ENCODE assay signal across 13 mouse cellular contexts in genomic region chr15:85909931-85910330, GRCm38 (mm10). TPM values are rescaled to one million over a fixed set of nuclear protein-coding genes. Genes with fewer than 3 reads are reported as not detected.
DNase-seq lines count a peak whose midpoint lies in the region; ATAC-seq lines count a peak whose summit lies in the region.
"Had no signal": no experiment of that assay in that cellular context is flagged by ENCODE, and none has a peak within 500 bp of the region (broad histone marks: within the 10 kb centered on the region; RNA-seq: fewer than 3 reads in every experiment).

No protein-coding gene starts in this region.

- H3K27me3 ChIP-seq in limb, embryonic 13.5 days, result no peaks in the 10 kb centered on the region
- H3K27me3 ChIP-seq: heart, embryonic 12.5 days had no signal

- no peak for ATAC-seq in limb, embryonic 13.5 days (ENCODE audit: low FRiP score, low read depth)
- ATAC-seq: forebrain, postnatal 0 days; midbrain, embryonic 16.5 days had no signal

- H3K4me2 ChIP-seq in limb, embryonic 13.5 days (replicated peaks), result no peak overlapping the region
- H3K4me2 ChIP-seq: heart, embryonic 12.5 days; liver, embryonic 13.5 days had no signal

- DNase-seq in kidney, postnatal 10 days, result peak; percentile 46
- no peak for DNase-seq in kidney, postnatal 36 days
- peak; percentile 50 to 65 for DNase-seq in urinary bladder, adult 18-20 months (ENCODE audit: low spot score in 2 of 2)
- DNase-seq in urinary bladder, postnatal 10 days (ENCODE audit: low spot score), result no peak
- no peak for DNase-seq in cerebellum, adult 9-11 months
- no peak for DNase-seq in frontal cortex, postnatal 14 days (ENCODE audit: low spot score in 2 of 2)
- DNase-seq: forebrain, postnatal 0 days; liver, embryonic 13.5 days; right cerebral cortex, adult 18-20 months had no signal

- H3K27ac ChIP-seq in limb, embryonic 13.5 days, result no peak overlapping the region
- H3K27ac ChIP-seq: layer of hippocampus, adult 2 months; liver, embryonic 13.5 days had no signal

- 50% methylated on average over 10 of the region's 10 CpGs for WGBS in limb, embryonic 13.5 days

- H3K9me3 ChIP-seq in limb, embryonic 13.5 days, result no peaks in the 10 kb centered on the region
- H3K9me3 ChIP-seq: heart, embryonic 12.5 days; liver, embryonic 13.5 days had no signal

- H3K36me3 ChIP-seq in limb, embryonic 13.5 days, result no peaks in the 10 kb centered on the region
- H3K36me3 ChIP-seq: heart, embryonic 12.5 days; liver, embryonic 13.5 days had no signal

- no peak overlapping the region for H3K4me3 ChIP-seq in limb, embryonic 13.5 days
- H3K4me3 ChIP-seq: heart, embryonic 12.5 days; layer of hippocampus, adult 2 months; liver, embryonic 13.5 days had no signal

- peak overlapping the region; percentile 8; the same call in 1 of the 2 replicates for H3K9ac ChIP-seq in limb, embryonic 13.5 days
- H3K9ac ChIP-seq: forebrain, postnatal 0 days; heart, embryonic 12.5 days; liver, embryonic 13.5 days had no signal

- 0 out of 2 replicates have a peak, but pooled peaks cover 10% of the 10 kb centered on the region for H3K4me1 ChIP-seq in limb, embryonic 13.5 days

RNA-seq across cellular contexts. Expression of gene Trmu, which starts 30.8 kb away (rescaled TPM):
- 44.3 and 49.5 TPM in 2 replicates for polyA plus RNA-seq in limb, embryonic 13.5 days (2015; fragmentation: Nextera tagmentation; extraction: Ambion mirVana)

RNA-seq across cellular contexts. Expression of gene Gtse1, which starts 50.4 kb away (rescaled TPM):
- polyA plus RNA-seq in limb, embryonic 13.5 days (2015; fragmentation: Nextera tagmentation; extraction: Ambion mirVana), result 24.7 and 26.8 TPM in 2 replicates

Comparison
In these comparisons a context has a peak if more than half of its experiments do, and no peak if none do; other contexts are left out.
1. DNase-seq: peak in kidney, postnatal 10 days (single experiment) and urinary bladder, adult 18-20 months (2 of 2); none in kidney, postnatal 36 days (0 of 2), urinary bladder, postnatal 10 days (single experiment), cerebellum, adult 9-11 months (single experiment) and frontal cortex, postnatal 14 days (0 of 2).